Mouse (Mus musculus): ENCODE measurements around the gene Matn1. TPM values are rescaled to one million over a fixed set of nuclear protein-coding genes. Genes with fewer than 3 reads are reported as not detected.

The Matn1 gene
- polyA plus RNA-seq (2021; fragmentation: Nextera tagmentation), result 0.16 and 0.24 TPM in 2 replicates
- long read RNA-seq, experiment 1, partial matches to known transcripts, result 0 of 1 reads
- long read RNA-seq, experiment 1, other reads (novel, unspliced or antisense), result 0 of 1 reads
- long read RNA-seq, experiment 2, result 0 reads

GRCm38 (mm10) chr4:130944112-130944511 is at the start of gene Matn1:
Gene Matn1, plus strand, starts transcription at chr4:130944385.

GRCm38 (mm10) chr4:130913077-130913476 is 31.1 kb upstream of the Matn1 start, which contains the start of gene Laptm5:
Gene Laptm5, plus strand, starts transcription at chr4:130913125.

Other genes with a start within 250 kb of the Matn1 start
- gene Sdc3, start 151.8 kb upstream of the Matn1 start, polyA plus RNA-seq (2021; fragmentation: Nextera tagmentation), result 17.9 and 115 TPM in 2 replicates
- 64.0 and 66.8 TPM in 2 replicates for gene Laptm5, start 31.3 kb upstream of the Matn1 start, polyA plus RNA-seq (2021; fragmentation: Nextera tagmentation)

Measured in left cerebral cortex, adult 6 months (tissue).